In the genomic region with DNA sequence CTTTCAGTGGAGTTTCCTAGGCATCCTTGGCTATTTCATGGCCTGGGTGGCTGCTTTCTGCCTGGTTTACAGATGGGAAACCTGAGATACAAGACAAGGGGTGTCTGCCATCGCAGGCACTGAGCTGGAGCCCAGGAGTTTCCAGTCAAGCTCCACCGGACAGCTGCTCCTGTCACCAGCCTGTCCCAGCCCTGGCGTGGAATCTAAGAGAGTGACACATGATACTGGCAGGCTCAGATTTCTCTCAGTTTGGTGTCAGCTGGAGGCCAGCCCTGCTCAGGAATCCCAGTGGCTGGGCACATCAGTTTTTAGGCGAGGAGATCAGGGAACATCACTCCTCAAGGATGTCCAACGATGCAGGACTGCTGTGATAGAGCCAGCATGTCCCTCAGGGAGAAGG, we compare ENCODE assay signal across 15 mouse cellular contexts. TPM values are rescaled to one million over a fixed set of nuclear protein-coding genes. Genes with fewer than 3 reads are reported as not detected.
A peak's percentile ranks its signal among the peaks of the same experiment; 100 is the strongest.
DNase-seq lines count a peak whose midpoint lies in the region; TF ChIP-seq lines count a peak whose summit lies in the region.
"Had no signal": no experiment of that assay in that cellular context is flagged by ENCODE, and none has a peak within 500 bp of the region (broad histone marks: within the 10 kb centered on the region; RNA-seq: fewer than 3 reads in every experiment).

No protein-coding gene starts in this region.

- H3K27ac ChIP-seq in embryonic facial prominence, embryonic 10.5 days (replicated peaks): no peak overlapping the region
- H3K27ac ChIP-seq: heart, embryonic 15.5 days; liver, embryonic 15.5 days had no signal

- intact Hi-C loops in heart, postnatal 25 days (cut with DNase I): no loop called here

- H3K36me3 ChIP-seq in embryonic facial prominence, embryonic 10.5 days (replicated peaks): no peaks in the 10 kb centered on the region
- H3K36me3 ChIP-seq: heart, embryonic 15.5 days; liver, embryonic 15.5 days had no signal

- H3K9me3 ChIP-seq in embryonic facial prominence, embryonic 10.5 days: no peaks in the 10 kb centered on the region
- H3K9me3 ChIP-seq: heart, embryonic 15.5 days; liver, embryonic 15.5 days had no signal

- peaks cover 18% of the 10 kb centered on the region for H3K4me1 ChIP-seq in embryonic facial prominence, embryonic 10.5 days
- H3K4me1 ChIP-seq in lung, adult 2 months (ENCODE audit: control insufficient read depth, insufficient read depth, low read length): no peaks in the 10 kb centered on the region; the same call in 1 of the 2 replicates
- H3K4me1 ChIP-seq: liver, embryonic 15.5 days had no signal

- no peaks in the 10 kb centered on the region for H3K27me3 ChIP-seq in embryonic facial prominence, embryonic 10.5 days (replicated peaks; ENCODE audit: low read depth, poor library complexity, severe bottlenecking)
- H3K27me3 ChIP-seq: heart, embryonic 15.5 days had no signal

- 14% methylated on average over 5 of the region's 5 CpGs for WGBS in embryonic facial prominence, embryonic 10.5 days
- WGBS in lung, adult 2 months: 33% methylated on average over 5 of the region's 5 CpGs

- TF ChIP-seq POLR2A in lung, adult 2 months (IDR thresholded peaks at IDR 0.05; ENCODE audit: borderline replicate concordance, extremely low read depth, low read depth, low read length): no peak

- DNase-seq in heart, adult 11 months: peak; percentile 94
- DNase-seq in heart, postnatal 25 days (ENCODE audit: low spot score): no peak
- DNase-seq in 3134 (ENCODE audit: extremely low read depth, insufficient read length, low spot score): peak; percentile 19
- DNase-seq in embryonic facial prominence, embryonic 10.5 days (ENCODE audit: low spot score): peak; percentile 56
- DNase-seq in gastrocnemius, postnatal 25 days: peak; percentile 80
- DNase-seq in layer of hippocampus, adult 18-20 months (ENCODE audit: low spot score in 2 of 2): no peak
- no peak for DNase-seq in cerebellum, adult 8-10 months
- DNase-seq in lung, adult 2 months: no peak
- DNase-seq: cerebellum, adult 9-10 months; right cerebral cortex, postnatal 25 days; thymus, postnatal 14 days had no signal

- TF ChIP-seq CTCF in lung, adult 2 months (IDR thresholded peaks at IDR 0.05; ENCODE audit: insufficient read depth, low read length): no peak

- H3K4me3 ChIP-seq in embryonic facial prominence, embryonic 10.5 days: no peak overlapping the region
- no peak overlapping the region for H3K4me3 ChIP-seq in lung, adult 2 months (replicated peaks; ENCODE audit: extremely low read depth, low read depth, low read length)
- H3K4me3 ChIP-seq: heart, embryonic 15.5 days; liver, embryonic 15.5 days had no signal

RNA-seq across cellular contexts. Expression of a gene that starts 8.2 kb away (rescaled TPM):
- not detected for total RNA-seq in heart, postnatal 25 days (2021)
- 2.2 and 2.7 TPM in 2 replicates for polyA plus RNA-seq in embryonic facial prominence, embryonic 10.5 days (2016; fragmentation: Nextera tagmentation; extraction: Ambion mirVana)
- total RNA-seq in gastrocnemius, postnatal 25 days (2021): under 1 TPM in 1 of 2 experiments, not detected in 1; 0.11 TPM
- under 1 TPM; 0.63 to 0.64 TPM for total RNA-seq in layer of hippocampus, adult 18-20 months (2021)
- polyA plus RNA-seq in lung, adult 2 months (2012; rRNA removed): 7.1 and 7.6 TPM in 2 replicates
- total RNA-seq: megakaryocyte, adult 5-6 weeks; monocyte, adult 5-6 weeks had no signal

RNA-seq across cellular contexts. Expression of a gene that starts 25.5 kb away (rescaled TPM):
- total RNA-seq in heart, postnatal 25 days (2021): 1 to 10 TPM; 2.9 to 3.1 TPM
- polyA plus RNA-seq in embryonic facial prominence, embryonic 10.5 days (2016; fragmentation: Nextera tagmentation; extraction: Ambion mirVana): 10.5 and 11.0 TPM in 2 replicates
- 1 to 10 TPM; 1.5 to 1.6 TPM for total RNA-seq in gastrocnemius, postnatal 25 days (2021)
- total RNA-seq in layer of hippocampus, adult 18-20 months (2021): 1 to 10 TPM; 4.0 to 4.8 TPM
- 4.0 and 5.0 TPM in 2 replicates for polyA plus RNA-seq in lung, adult 2 months (2012; rRNA removed)

RNA-seq across cellular contexts. Expression of a gene that starts 31.6 kb away (rescaled TPM):
- 1 to 10 TPM; 1.5 to 2.1 TPM for total RNA-seq in heart, postnatal 25 days (2021)
- polyA plus RNA-seq in embryonic facial prominence, embryonic 10.5 days (2016; fragmentation: Nextera tagmentation; extraction: Ambion mirVana): 20.1 and 20.2 TPM in 2 replicates
- 1 to 10 TPM in 1 of 2 experiments, under 1 TPM in 1; 0.90 to 1.1 TPM for total RNA-seq in gastrocnemius, postnatal 25 days (2021)
- total RNA-seq in layer of hippocampus, adult 18-20 months (2021): 10 to 100 TPM; 12.4 to 14.8 TPM
- 8.0 and 8.2 TPM in 2 replicates for polyA plus RNA-seq in lung, adult 2 months (2012; rRNA removed)
- total RNA-seq: megakaryocyte, adult 5-6 weeks; monocyte, adult 5-6 weeks had no signal

RNA-seq across cellular contexts. Expression of a gene that starts 38.4 kb away (rescaled TPM):
- 100 to 1,000 TPM; 123 to 129 TPM for total RNA-seq in heart, postnatal 25 days (2021)
- polyA plus RNA-seq in embryonic facial prominence, embryonic 10.5 days (2016; fragmentation: Nextera tagmentation; extraction: Ambion mirVana): 186 and 194 TPM in 2 replicates
- total RNA-seq in gastrocnemius, postnatal 25 days (2021): 100 to 1,000 TPM; 105 to 106 TPM
- total RNA-seq in layer of hippocampus, adult 18-20 months (2021): 100 to 1,000 TPM; 212 to 219 TPM
- polyA plus RNA-seq in lung, adult 2 months (2012; rRNA removed): 26.2 and 58.2 TPM in 2 replicates

RNA-seq across cellular contexts. Expression of a gene that starts 48.0 kb away (rescaled TPM):
- 10 to 100 TPM; 30.9 to 35.7 TPM for total RNA-seq in heart, postnatal 25 days (2021)
- 225 and 237 TPM in 2 replicates for polyA plus RNA-seq in embryonic facial prominence, embryonic 10.5 days (2016; fragmentation: Nextera tagmentation; extraction: Ambion mirVana)
- 10 to 100 TPM; 18.1 to 21.4 TPM for total RNA-seq in gastrocnemius, postnatal 25 days (2021)
- 10 to 100 TPM; 79.3 to 82.7 TPM for total RNA-seq in layer of hippocampus, adult 18-20 months (2021)
- 3.6 and 7.9 TPM in 2 replicates for polyA plus RNA-seq in lung, adult 2 months (2012; rRNA removed)

Comparison
In these comparisons a context has a peak if more than half of its experiments do, and no peak if none do; other contexts are left out.
1. DNase-seq: peak in heart, adult 11 months (single experiment), 3134 (single experiment), embryonic facial prominence, embryonic 10.5 days (single experiment) and gastrocnemius, postnatal 25 days (single experiment); none in heart, postnatal 25 days (single experiment), layer of hippocampus, adult 18-20 months (0 of 2), cerebellum, adult 8-10 months (single experiment) and lung, adult 2 months (single experiment).
2. RNA of a gene that starts 31.6 kb away (total RNA-seq): 12.4 to 14.8 TPM in layer of hippocampus, adult 18-20 months; 1.5 to 2.1 TPM in heart, postnatal 25 days and 0.90 to 1.1 TPM in gastrocnemius, postnatal 25 days; every median in the first group is over 4 times any median in the second.